Mouse (Mus musculus) Patski (cell line): ENCODE results near the gene Gm10309. TPM values are rescaled to one million over a fixed set of nuclear protein-coding genes. Genes with fewer than 3 reads are reported as not detected.
A peak's percentile ranks its signal among the peaks of the same experiment; 100 is the strongest.

Experiments used
- ATAC-seq: fragments of 100-300 bp; one replicate; pipeline ENCODE4 v1.8.0; 2021
- CTCF ChIA-PET: fragments of 350-600 bp; sonication (Branson Sonifier 250); formaldehyde crosslinking; loops from one replicate; lab custom pipeline; 2022; ENCODE audit warnings: inconsistent platforms; lab: Charles Lee
- POLR2A ChIA-PET: fragments of 350-600 bp; sonication (Branson Sonifier 250); formaldehyde crosslinking; loops from one replicate; lab custom pipeline; 2022; ENCODE audit warnings: antibody characterized with exemption, inconsistent platforms; lab: Charles Lee
- DNase-seq: peaks from one replicate; pipeline ENCODE4 v3.0.0-alpha.2; 2011; ENCODE audit warnings: low read depth, low spot score
- H3K27me3 ChIP-seq: fragments of 371-371 bp; one replicate; pipeline ENCODE4 v1.5.1; 2021
- CTCF ChIP-seq: fragments of 100-300 bp; IDR thresholded peaks from one replicate; pipeline ENCODE4 v1.5.1; 2021
- in situ Hi-C: fragments of 300-500 bp; cut with MboI; formaldehyde crosslinking; loops from 3 replicates; pipeline ENCODE4 v1.11.1; 2018; ENCODE audit warnings: low pct_unique_long_range_greater_than_20kb, mixed read lengths
- polyA plus RNA-seq: library from polyadenylated mRNA; unstranded; gene quantifications from one replicate; pipeline ENCODE4 v1.2.3, GENCODE M21; 2021

The Gm10309 gene
- polyA plus RNA-seq, 1 experiment from 2014 or later: not detected

DNA sequence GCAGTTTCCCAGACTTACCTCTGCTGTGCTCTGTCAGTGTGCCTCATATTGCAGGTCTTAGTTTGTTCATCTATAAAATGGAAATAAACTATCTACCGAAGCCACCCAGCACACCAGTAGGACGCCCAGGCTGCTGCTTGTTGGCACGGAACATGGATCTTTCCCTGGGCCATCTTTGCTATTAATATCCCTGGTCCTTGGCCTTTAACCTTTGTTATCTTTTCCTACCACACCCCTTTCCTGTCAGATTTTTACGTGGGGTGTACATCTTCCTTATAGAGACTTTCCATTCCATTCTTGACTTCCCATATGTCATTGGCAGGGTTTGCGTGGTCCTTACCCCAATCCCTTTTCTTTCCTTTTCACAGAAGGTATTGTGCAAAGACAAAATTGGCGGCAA, 26.2 kb upstream of the Gm10309 start:
- in situ Hi-C loops: loop anchor here (5.0 kb wide), 1 partner anchor 376 kb away; no protein-coding TSS in a partner anchor
- ChIA-PET CTCF (no interaction called here), POLR2A (no interaction called here)
- ATAC-seq (no peak), DNase-seq (no peak)
- H3K27me3 ChIP-seq: no peaks in the 10 kb centered on the region
- TF ChIP-seq CTCF: no peak

DNA sequence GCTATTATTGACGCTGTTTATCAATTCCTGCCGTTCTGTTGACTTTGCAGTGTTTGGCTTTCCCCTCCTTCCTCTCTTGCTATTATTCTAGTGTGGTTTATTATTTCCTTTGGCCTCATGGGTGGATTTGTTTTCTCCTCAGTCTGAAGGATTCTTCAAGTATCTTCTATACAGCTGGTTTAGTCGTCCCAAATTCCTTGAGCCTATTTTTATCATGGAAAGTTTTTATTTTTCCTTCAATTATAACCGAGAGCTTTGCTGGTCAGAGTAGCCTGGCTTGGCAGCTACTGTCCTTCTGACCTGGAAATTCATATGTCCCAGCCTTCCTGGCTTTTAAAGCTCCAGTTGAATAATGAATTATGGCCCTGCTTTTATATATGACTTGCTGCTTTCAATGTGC, 24.4 kb upstream of the Gm10309 start:
- ATAC-seq (no peak), DNase-seq (no peak)
- in situ Hi-C loops: no loop called here
- no peaks in the 10 kb centered on the region for H3K27me3 ChIP-seq
- POLR2A ChIA-PET: no interaction called here
- TF ChIP-seq CTCF: no peak
- CTCF ChIA-PET: interaction anchor here (1.2 to 2.2 kb wide), 3 partner anchors 33 to 377 kb away, joined by 4 to 6 read pairs (median 4); no protein-coding TSS in a partner anchor

GRCm38 (mm10) chr17:86529003-86529402, 24.0 kb upstream of the Gm10309 start:
- no peaks in the 10 kb centered on the region for H3K27me3 ChIP-seq
- no peak for TF ChIP-seq CTCF
- in situ Hi-C loops: no loop called here
- ATAC-seq: no peak
- CTCF ChIA-PET: interaction anchor here (1.2 to 2.2 kb wide), 3 partner anchors 33 to 377 kb away, joined by 4 to 6 read pairs (median 4); no protein-coding TSS in a partner anchor
- no peak for DNase-seq
- POLR2A ChIA-PET: no interaction called here

DNA sequence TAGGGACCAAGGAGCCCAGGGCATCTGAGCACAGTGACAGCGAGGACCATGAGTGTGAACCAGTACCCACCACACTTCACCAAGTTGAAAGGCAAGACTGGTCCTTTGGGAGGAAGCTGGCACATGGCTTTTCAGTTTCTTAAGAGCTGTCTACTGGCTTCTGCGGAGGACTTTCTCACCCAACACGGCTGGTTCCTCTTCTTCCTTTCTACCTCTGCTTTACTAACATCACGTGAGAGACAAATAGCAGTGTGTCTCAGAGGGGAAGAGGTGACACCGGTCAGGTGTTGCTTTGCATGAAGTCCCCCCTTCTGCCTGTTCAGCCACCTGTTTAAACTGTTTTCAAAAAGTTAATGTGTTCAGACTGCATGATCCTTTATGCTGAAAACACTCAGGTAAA, 22.3 kb upstream of the Gm10309 start:
- TF ChIP-seq CTCF: no peak
- ChIA-PET POLR2A (no interaction called here), CTCF (no interaction called here)
- H3K27me3 ChIP-seq: no peaks in the 10 kb centered on the region
- ATAC-seq: no peak
- in situ Hi-C loops: no loop called here
- no peak for DNase-seq

GRCm38 (mm10) chr17:86526016-86526415, 21.0 kb upstream of the Gm10309 start:
- POLR2A ChIA-PET: no interaction called here

GRCm38 (mm10) chr17:86525075-86525474, 20.0 kb upstream of the Gm10309 start:
- ChIA-PET POLR2A (interaction anchor here (0.6 kb wide), 1 partner anchor 180 kb away, joined by 3 read pairs; no protein-coding TSS in a partner anchor), CTCF (interaction anchor here (1.1 kb wide), 1 partner anchor 11 kb away, joined by 3 read pairs; no protein-coding TSS in a partner anchor)
- no peaks in the 10 kb centered on the region for H3K27me3 ChIP-seq
- in situ Hi-C loops: no loop called here
- TF ChIP-seq CTCF: no peak
- no peak for ATAC-seq
- DNase-seq: no peak

More at GRCm38 (mm10) chr17:86526016-86526415, 21.0 kb upstream of the Gm10309 start:
- in situ Hi-C loops: no loop called here
- TF ChIP-seq CTCF: no peak
- no peak for ATAC-seq
- no peak for DNase-seq
- no peaks in the 10 kb centered on the region for H3K27me3 ChIP-seq
- CTCF ChIA-PET: no interaction called here

- no peak for TF ChIP-seq CTCF
- POLR2A ChIA-PET: no interaction called here
- in situ Hi-C loops: no loop called here
- ATAC-seq (no peak), DNase-seq (no peak)
- CTCF ChIA-PET: no interaction called here
- no peaks in the 10 kb centered on the region for H3K27me3 ChIP-seq
Measured at GRCm38 (mm10) chr17:86523843-86524242, 18.8 kb upstream of the Gm10309 start.

GRCm38 (mm10) chr17:86523374-86523773, 18.3 kb upstream of the Gm10309 start:
- no peak for TF ChIP-seq CTCF
- ChIA-PET POLR2A (no interaction called here), CTCF (no interaction called here)
- ATAC-seq: no peak
- peak; percentile 3 for DNase-seq
- in situ Hi-C loops: no loop called here
- H3K27me3 ChIP-seq: no peaks in the 10 kb centered on the region

DNA sequence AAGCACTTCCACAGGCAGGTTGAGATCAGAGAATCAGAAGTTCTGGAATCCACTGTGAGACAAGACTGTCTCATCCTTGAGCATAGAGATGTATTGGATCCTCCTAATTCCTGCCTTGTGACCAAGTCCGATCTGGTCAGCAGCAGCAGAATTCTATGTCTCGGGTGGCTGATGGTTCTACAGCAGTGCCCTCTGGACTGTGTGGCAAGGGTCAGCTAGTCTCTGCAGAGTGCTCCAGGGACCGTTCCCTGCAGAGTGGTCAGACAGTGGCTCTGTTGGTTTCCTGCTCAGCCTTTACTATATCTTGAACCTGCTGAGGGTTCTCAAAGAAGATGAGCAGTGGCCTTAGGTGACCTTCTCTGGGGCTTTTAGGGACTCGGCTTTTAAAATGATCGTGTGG, 17.6 kb upstream of the Gm10309 start:
- no peak for ATAC-seq
- ChIA-PET POLR2A (no interaction called here), CTCF (no interaction called here)
- no peak for TF ChIP-seq CTCF
- in situ Hi-C loops: no loop called here
- no peaks in the 10 kb centered on the region for H3K27me3 ChIP-seq
- DNase-seq: no peak

- H3K27me3 ChIP-seq: no peaks in the 10 kb centered on the region
- ChIA-PET CTCF (no interaction called here), POLR2A (no interaction called here)
- no peak for TF ChIP-seq CTCF
- in situ Hi-C loops: no loop called here
- no peak for DNase-seq
- ATAC-seq: no peak
Measured at GRCm38 (mm10) chr17:86521252-86521651, 16.2 kb upstream of the Gm10309 start.

GRCm38 (mm10) chr17:86518604-86519003, 13.6 kb upstream of the Gm10309 start:
- DNase-seq: no peak
- H3K27me3 ChIP-seq: no peaks in the 10 kb centered on the region
- no peak for ATAC-seq
- in situ Hi-C loops: no loop called here
- TF ChIP-seq CTCF: no peak
- ChIA-PET POLR2A (no interaction called here), CTCF (interaction anchor here (1.5 kb wide), 1 partner anchor 9 kb away, joined by 4 read pairs; no protein-coding TSS in a partner anchor)

DNA sequence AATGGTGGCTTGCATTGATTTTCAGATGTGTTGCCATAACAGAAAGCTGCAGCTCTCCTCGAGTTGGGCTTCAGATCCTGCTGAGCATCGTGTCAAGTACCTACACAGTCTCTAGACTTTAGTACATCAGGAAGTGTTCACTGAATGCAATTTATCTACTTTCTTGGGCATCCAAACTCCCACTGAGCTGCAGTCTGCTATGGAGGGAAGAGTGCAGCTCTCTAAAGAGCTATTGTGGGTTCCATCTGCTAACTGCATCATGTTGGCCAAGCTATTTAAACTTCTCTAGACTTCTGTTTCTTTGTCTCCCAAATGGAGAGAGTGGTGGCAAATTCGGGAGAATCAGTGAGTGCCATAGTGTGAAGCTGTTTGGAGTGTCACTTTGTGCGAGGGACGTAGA, 11.6 kb upstream of the Gm10309 start:
- no peak for TF ChIP-seq CTCF
- ATAC-seq (no peak), DNase-seq (no peak)
- no peaks in the 10 kb centered on the region for H3K27me3 ChIP-seq
- POLR2A ChIA-PET: no interaction called here
- CTCF ChIA-PET: no interaction called here
- in situ Hi-C loops: no loop called here
